Mouse (Mus musculus) forelimb bud, embryonic 11.5 days (tissue): ENCODE data around the gene Sned1.
"Not testable (repeated sequence)": the region's sequence is repeated elsewhere in the genome, so short reads cannot be mapped to it uniquely, and the experiment has no call there.

Source experiments
- DNase-seq: peaks from one replicate; pipeline ENCODE4 v3.0.0-alpha.2; 2012; ENCODE audit warnings: low read depth, low spot score

Sned1 gene

DNA sequence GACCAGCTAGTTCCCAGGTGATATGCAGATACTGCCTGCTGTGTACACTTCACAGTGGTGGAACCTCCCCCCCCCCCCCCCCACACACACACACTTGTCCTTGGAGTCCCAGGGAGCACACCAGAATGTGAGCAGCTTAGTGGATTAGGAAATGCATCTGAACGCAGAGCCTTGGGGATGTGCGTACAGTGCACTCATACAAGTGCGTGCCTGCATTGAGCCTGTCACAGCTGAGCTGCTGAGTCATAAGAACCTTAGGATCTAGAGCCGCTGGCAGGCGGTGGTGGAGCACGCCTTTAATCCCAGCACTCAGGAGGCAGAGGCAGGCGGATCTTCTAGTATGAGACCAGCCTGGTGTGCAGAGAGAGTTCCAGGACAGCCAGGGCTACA lies 7.7 kb upstream of the Sned1 start:
- no peak for DNase-seq

GRCm38 (mm10) chr1:93229221-93229620 lies 6.4 kb upstream of the Sned1 start:
- DNase-seq = no peak

DNA sequence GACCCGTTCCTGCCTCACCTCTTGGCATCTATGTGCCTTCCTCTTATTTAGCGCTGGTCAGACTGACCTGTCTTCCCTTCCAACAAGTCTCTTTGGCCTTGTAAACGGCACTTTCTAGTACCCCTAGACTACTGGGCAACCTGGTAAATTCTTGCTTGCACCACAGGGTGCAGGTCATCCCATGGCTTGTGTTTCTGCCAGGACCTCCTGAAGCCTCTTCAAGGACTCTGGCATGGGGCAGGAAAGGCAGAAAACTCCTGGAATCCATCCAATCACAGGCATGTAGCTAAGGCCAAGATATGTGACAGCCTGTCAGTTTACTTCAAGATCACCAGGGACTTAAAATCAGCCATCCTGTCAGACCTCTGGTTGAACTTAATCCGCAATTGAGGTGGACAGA lies 6.0 kb upstream of the Sned1 start:
- no peak for DNase-seq

DNA sequence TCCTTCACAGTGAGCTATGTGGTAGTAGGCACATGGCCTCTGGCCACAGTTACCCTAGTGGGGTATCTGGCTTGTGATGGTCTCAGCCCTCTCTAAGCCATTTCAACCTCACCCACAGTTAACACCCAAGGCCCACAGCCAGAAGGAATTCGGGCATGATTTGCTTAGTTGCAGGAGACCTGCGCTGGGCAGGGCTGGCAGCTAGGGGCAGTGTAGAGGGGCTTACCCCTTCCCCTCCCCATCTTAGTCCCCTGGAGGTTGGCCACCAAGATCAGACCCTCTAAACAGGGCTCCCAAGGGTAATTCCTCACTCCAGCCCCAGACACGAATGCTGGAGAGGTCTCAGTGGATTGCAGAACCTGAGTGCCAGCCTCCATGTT lies 894 bp downstream of the Sned1 start:
- DNase-seq = no peak

DNA sequence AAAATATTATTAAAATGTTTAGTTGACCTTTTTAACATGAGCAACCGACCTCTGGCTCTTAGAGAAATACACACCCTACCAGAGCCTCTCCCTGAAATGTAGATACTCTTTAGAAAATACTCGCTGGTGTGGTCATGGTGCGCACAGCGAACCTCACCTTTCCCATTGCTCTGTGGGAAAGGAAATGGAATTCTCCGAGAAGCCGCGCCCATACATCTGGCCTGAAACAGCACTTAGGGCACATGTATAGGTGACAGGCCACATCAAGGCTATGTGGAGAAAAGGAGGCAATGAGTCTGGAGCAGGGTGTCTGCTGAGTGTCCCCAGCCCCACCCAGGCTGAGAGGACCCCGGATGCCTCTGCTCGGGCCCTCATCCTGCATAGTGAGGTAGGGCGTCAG lies 2.0 kb downstream of the Sned1 start:
- DNase-seq = no peak

GRCm38 (mm10) chr1:93238201-93238600 lies 2.6 kb downstream of the Sned1 start:
- DNase-seq = no peak

- no peak for DNase-seq
These were observed 10.3 kb downstream of the Sned1 start for GRCm38 (mm10) chr1:93245936-93246335.

DNA sequence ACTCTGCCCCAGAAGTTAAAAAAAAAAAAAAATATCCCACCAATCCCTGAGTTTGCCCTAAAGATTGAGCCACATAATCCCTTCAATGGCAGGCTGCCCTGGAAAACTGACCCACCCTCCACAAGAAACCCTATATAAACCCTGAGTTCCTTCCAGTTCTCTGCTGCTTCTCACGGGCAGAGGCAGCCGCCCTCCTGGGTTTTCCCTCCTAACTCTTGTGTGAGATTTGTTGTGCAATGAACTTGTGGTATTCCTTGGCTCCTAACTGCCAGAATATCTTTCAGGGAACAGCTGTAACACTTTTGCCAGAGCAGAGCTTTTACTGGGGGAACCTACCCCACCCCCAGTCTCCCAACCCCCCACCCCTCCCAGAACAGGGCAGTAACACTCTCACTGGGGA lies 16.9 kb downstream of the Sned1 start:
- DNase-seq = no peak

DNA sequence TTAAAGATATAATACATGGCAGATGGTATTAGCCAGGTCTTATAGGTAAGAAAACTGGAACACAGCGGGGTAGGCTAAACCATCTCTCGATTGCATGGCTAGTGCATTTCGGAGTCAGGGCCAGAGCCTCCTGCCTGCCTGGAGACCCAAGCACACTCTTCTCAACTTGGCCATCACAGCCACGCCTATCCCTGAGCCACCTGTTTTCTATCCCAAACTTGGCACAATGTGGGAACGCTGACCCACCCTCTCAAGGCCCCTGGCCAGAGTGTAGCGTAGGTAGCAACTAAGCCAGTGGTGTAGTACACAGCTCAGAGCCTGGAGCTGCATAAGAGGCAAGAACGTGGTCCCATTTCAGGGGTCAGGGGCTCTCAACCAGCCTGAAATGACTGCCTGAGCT lies 20.1 kb downstream of the Sned1 start:
- no peak for DNase-seq

GRCm38 (mm10) chr1:93257560-93257959 lies 21.9 kb downstream of the Sned1 start:
- no peak for DNase-seq

- DNase-seq = peak; percentile 43
These were observed 31.6 kb downstream of the Sned1 start for GRCm38 (mm10) chr1:93267207-93267606.

GRCm38 (mm10) chr1:93268246-93268645 lies 32.6 kb downstream of the Sned1 start:
- DNase-seq = no peak

GRCm38 (mm10) chr1:93270516-93271240 lies 35.0 kb downstream of the Sned1 start:
- DNase-seq = no peak

GRCm38 (mm10) chr1:93271751-93272150 lies 36.1 kb downstream of the Sned1 start:
- DNase-seq = no peak

- DNase-seq = peak; percentile 41
These were observed 36.8 kb downstream of the Sned1 start for GRCm38 (mm10) chr1:93272409-93272821.

- DNase-seq = no peak
These were observed 39.9 kb downstream of the Sned1 start for GRCm38 (mm10) chr1:93275561-93275960.

DNA sequence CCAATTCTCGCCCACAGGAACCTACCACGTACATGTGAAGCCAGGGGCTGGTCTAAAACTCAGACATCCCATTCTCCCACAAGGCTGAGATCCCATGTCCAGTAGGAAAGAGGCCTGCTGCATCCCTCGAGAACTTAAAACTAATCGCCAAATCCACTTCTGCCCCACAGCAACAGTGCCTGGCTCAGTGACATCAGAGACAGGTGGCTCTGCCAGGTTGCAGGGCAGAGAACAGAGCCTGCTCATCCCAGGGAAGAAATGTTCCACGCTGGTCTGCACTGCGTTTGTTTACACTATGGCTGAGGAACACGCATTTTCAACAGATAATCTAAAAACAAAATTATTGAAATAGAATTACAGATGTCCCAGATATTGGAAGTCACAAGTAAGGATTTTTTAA lies 41.4 kb downstream of the Sned1 start:
- no peak for DNase-seq

DNA sequence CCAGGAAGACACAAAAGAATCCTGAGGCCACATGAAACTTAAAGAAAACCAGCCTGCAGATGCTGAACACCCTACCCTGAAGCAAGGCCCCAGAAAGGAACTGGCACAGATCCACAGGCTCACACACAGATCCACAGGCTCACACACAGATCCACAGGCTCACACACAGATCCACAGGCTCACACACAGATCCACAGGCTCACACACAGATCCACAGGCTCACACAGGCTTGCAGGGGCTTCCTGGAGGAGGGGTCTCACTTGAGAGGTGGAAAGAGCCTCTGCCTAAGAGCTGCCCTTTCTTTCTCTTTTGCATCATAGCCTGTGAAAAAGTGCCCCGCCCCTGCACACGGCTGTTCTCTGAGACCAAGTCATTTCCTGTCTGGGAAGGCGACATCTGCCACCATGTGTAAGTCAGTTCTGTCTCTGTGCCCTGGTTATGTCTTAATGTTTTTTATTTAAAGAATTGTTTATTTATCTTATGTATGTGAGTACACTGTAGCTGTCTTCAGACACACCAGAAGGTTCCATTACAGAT lies 54.1 kb downstream of the Sned1 start:
- no peak for DNase-seq

DNA sequence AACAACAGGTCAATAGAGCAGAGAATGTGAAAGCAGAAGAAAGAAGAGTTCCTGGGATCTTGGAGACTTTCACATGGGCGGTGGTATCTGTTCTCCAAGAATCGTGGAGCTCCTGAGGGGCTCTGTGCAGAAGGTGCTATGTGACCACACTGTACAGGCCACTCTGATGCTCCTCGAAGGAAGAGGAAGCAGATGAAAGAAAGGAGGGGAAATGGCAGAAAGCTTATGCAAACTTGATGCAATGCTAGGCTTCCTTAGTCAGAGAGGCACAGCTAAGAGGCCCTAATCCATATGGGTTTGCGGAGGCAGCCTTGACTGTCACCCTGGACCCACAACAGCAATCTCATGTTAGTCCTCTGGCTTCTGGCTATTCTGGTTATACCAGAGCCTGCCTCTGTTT lies 55.3 kb downstream of the Sned1 start:
- no peak for DNase-seq

DNA sequence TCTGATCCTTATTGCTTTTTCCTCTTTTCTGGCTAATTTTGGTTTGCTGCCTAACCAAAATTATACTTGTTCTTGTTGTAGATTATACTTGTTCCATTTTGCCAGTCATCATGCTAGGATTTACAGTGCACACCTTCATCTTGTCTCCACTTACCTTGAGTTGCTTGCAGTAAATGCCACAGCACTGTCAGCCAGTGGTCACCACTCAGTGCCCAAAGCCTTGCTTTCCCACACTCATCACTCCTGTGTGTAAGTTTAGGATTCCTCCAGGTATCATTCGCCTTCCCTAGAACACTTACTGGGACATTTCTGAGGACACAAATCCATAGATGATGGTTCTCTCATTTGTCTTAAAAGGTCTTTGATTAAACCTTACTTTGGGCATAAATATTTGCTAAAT lies 56.0 kb downstream of the Sned1 start:
- DNase-seq = no peak

- DNase-seq = no peak
These were observed 56.4 kb downstream of the Sned1 start for GRCm38 (mm10) chr1:93292006-93292405.

- not testable (repeated sequence) for DNase-seq
These were observed 58.9 kb downstream of the Sned1 start for GRCm38 (mm10) chr1:93294491-93294890.

- no peak for DNase-seq
These were observed 64.2 kb downstream of the Sned1 start for GRCm38 (mm10) chr1:93299791-93300190.

DNA sequence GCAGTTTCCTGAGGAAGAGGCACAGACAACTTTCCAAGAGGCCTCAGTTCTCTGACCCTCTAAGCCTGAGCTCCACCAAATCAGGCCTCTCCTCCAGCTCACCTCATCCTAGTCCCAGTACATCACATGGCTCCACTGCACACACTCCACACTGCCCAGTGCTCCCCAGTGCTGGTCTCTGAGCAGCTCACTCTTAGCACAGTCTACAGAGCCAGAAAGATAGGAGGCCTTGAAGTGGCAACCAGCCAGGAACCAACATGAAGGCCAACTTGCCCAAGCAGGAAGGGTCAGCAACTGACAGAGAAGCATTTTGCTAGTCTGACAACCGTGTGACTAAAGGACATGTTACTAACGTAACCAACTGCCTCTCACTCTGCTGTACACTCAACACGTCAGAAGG lies 64.9 kb downstream of the Sned1 start:
- DNase-seq = no peak
